Mouse (Mus musculus): Measurements from ENCODE around the gene Grhl1.
A peak's percentile ranks its signal among the peaks of the same experiment; 100 is the strongest.
"Not testable (repeated sequence)": the region's sequence is repeated elsewhere in the genome, so short reads cannot be mapped to it uniquely, and the experiment has no call there.

The Grhl1 gene

GRCm38 (mm10) chr12:24571523-24572392 lies at the start of gene Grhl1:
TSS of gene Grhl1 (plus strand) at chr12:24572283.
- peak; percentile 96 to 97 for DNase-seq

GRCm38 (mm10) chr12:24525065-24525464 lies 47.0 kb upstream of the Grhl1 start:
- not testable (repeated sequence) for DNase-seq

GRCm38 (mm10) chr12:24536390-24536789 lies 35.7 kb upstream of the Grhl1 start:
- DNase-seq = no peak

- no peak for DNase-seq
Observed at GRCm38 (mm10) chr12:24537201-24537600, 34.9 kb upstream of the Grhl1 start.

- DNase-seq = no peak
Observed at GRCm38 (mm10) chr12:24537965-24538364, 34.1 kb upstream of the Grhl1 start.

- DNase-seq = no peak
Observed at GRCm38 (mm10) chr12:24541426-24542154, 30.5 kb upstream of the Grhl1 start.

- no peak for DNase-seq
Observed at GRCm38 (mm10) chr12:24547686-24548085, 24.4 kb upstream of the Grhl1 start.

GRCm38 (mm10) chr12:24548885-24549284 lies 23.2 kb upstream of the Grhl1 start:
- no peak for DNase-seq

GRCm38 (mm10) chr12:24552531-24552930 lies 19.6 kb upstream of the Grhl1 start:
- DNase-seq = no peak

- no peak for DNase-seq
Observed at GRCm38 (mm10) chr12:24555976-24556375, 16.1 kb upstream of the Grhl1 start.

- DNase-seq = no peak
Observed at GRCm38 (mm10) chr12:24563395-24563960, 8.6 kb upstream of the Grhl1 start.

GRCm38 (mm10) chr12:24565311-24565710 lies 6.8 kb upstream of the Grhl1 start:
- no peak for DNase-seq

- DNase-seq = no peak
Observed at GRCm38 (mm10) chr12:24567606-24568005, 4.5 kb upstream of the Grhl1 start.

- no peak for DNase-seq
Observed at GRCm38 (mm10) chr12:24572421-24573274, 565 bp downstream of the Grhl1 start.

- DNase-seq = no peak
Observed at GRCm38 (mm10) chr12:24573275-24573580, 1.1 kb downstream of the Grhl1 start.

- DNase-seq = no peak
Observed at GRCm38 (mm10) chr12:24574870-24575269, 2.8 kb downstream of the Grhl1 start.

GRCm38 (mm10) chr12:24580452-24580851 lies 8.4 kb downstream of the Grhl1 start:
- DNase-seq = no peak

- no peak for DNase-seq
Observed at GRCm38 (mm10) chr12:24580996-24581683, 9.1 kb downstream of the Grhl1 start.

GRCm38 (mm10) chr12:24583653-24584052 lies 11.6 kb downstream of the Grhl1 start:
- no peak for DNase-seq

- DNase-seq = no peak
Observed at GRCm38 (mm10) chr12:24584835-24585234, 12.8 kb downstream of the Grhl1 start.

- no peak for DNase-seq
Observed at GRCm38 (mm10) chr12:24586193-24586592, 14.1 kb downstream of the Grhl1 start.

GRCm38 (mm10) chr12:24590371-24590770 lies 18.3 kb downstream of the Grhl1 start:
- no peak for DNase-seq
